13 mouse cellular contexts compared by ENCODE assay signal in the genomic region with DNA sequence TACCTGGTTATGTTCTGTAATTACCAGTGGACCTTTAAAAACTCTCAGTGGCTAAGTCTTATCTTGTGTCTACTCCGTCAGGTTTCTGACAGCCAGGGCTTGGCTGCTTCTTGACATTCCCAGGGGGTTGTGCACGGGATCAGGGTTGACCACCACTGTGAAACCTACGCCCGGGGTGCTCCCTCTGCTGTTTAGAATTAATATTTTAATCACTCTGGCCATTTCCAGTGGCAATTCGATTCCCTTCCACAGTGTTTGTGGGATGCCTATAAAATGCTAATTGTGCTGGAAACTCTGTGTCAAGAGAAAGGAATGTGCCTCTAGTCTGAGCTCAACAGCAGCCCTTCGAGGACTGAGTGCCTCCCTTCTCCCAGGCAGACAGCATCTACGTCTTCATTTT.
A peak's percentile ranks its signal among the peaks of the same experiment; 100 is the strongest.
DNase-seq lines count a peak whose midpoint lies in the region; ATAC-seq lines count a peak whose summit lies in the region.
"Had no signal": no experiment of that assay in that cellular context is flagged by ENCODE, and none has a peak within 500 bp of the region (broad histone marks: within the 10 kb centered on the region; RNA-seq: fewer than 3 reads in every experiment).

No protein-coding gene starts in this region.

- no peak overlapping the region for H3K9ac ChIP-seq in heart, embryonic 11.5 days (ENCODE audit: low read depth, low read length)
- no peak overlapping the region for H3K9ac ChIP-seq in midbrain, embryonic 16.5 days (ENCODE audit: low read depth, low read length)
- H3K9ac ChIP-seq: embryonic facial prominence, embryonic 12.5 days; hindbrain, embryonic 15.5 days; liver, embryonic 14.5 days; neural tube, embryonic 12.5 days had no signal

- no peaks in the 10 kb centered on the region for H3K36me3 ChIP-seq in heart, embryonic 11.5 days (ENCODE audit: control insufficient read depth, insufficient read depth, low read length)
- H3K36me3 ChIP-seq in midbrain, embryonic 16.5 days (ENCODE audit: control insufficient read depth, insufficient read depth, low read length), result no peaks in the 10 kb centered on the region
- H3K36me3 ChIP-seq: embryonic facial prominence, embryonic 12.5 days; hindbrain, embryonic 15.5 days; neural tube, embryonic 12.5 days had no signal

- DNase-seq in gastrocnemius, adult 18-20 months (ENCODE audit: low spot score), result peak; percentile 22
- DNase-seq in gastrocnemius, adult 8-10 months (ENCODE audit: low spot score in 2 of 2), result no peak
- peak; percentile 75 for DNase-seq in 3T3-L1 (ENCODE audit: low read depth, low spot score)
- peak; percentile 27 to 30 for DNase-seq in kidney, postnatal 36 days
- DNase-seq in ovary, postnatal 14 days (ENCODE audit: low spot score), result no peak
- DNase-seq in right cerebral cortex, postnatal 36 days (ENCODE audit: low spot score in 2 of 2), result no peak

- 0 out of 2 replicates have a peak overlapping the region, but pooled peaks have one; percentile 22 for H3K27ac ChIP-seq in heart, embryonic 11.5 days (ENCODE audit: low read depth, low read length)
- no peak overlapping the region for H3K27ac ChIP-seq in midbrain, embryonic 16.5 days (ENCODE audit: low read length)
- H3K27ac ChIP-seq: embryonic facial prominence, embryonic 12.5 days; hindbrain, embryonic 15.5 days; liver, embryonic 14.5 days; neural tube, embryonic 12.5 days had no signal

- H3K4me3 ChIP-seq in heart, embryonic 11.5 days (ENCODE audit: low read depth, low read length), result no peak overlapping the region
- no peak overlapping the region for H3K4me3 ChIP-seq in midbrain, embryonic 16.5 days (ENCODE audit: low read depth, low read length)
- H3K4me3 ChIP-seq: embryonic facial prominence, embryonic 12.5 days; hindbrain, embryonic 15.5 days; neural tube, embryonic 12.5 days had no signal

- 30% methylated on average over 7 of the region's 7 CpGs for WGBS in heart, embryonic 11.5 days (ENCODE audit: insufficient replicate concordance)
- 45% methylated on average over 7 of the region's 7 CpGs for WGBS in midbrain, embryonic 16.5 days

- H3K9me3 ChIP-seq in heart, embryonic 11.5 days (replicated peaks; ENCODE audit: control insufficient read depth, low read length), result no peaks in the 10 kb centered on the region
- no peaks in the 10 kb centered on the region for H3K9me3 ChIP-seq in midbrain, embryonic 16.5 days (replicated peaks; ENCODE audit: control insufficient read depth, low read length, poor library complexity, severe bottlenecking)
- H3K9me3 ChIP-seq: embryonic facial prominence, embryonic 12.5 days; hindbrain, embryonic 15.5 days; neural tube, embryonic 12.5 days had no signal

- no peak overlapping the region for H3K4me2 ChIP-seq in heart, embryonic 11.5 days
- no peak overlapping the region for H3K4me2 ChIP-seq in midbrain, embryonic 16.5 days (ENCODE audit: low read length)
- H3K4me2 ChIP-seq: embryonic facial prominence, embryonic 12.5 days; hindbrain, embryonic 15.5 days; neural tube, embryonic 12.5 days had no signal

- H3K4me1 ChIP-seq in heart, embryonic 11.5 days (ENCODE audit: control insufficient read depth, insufficient read depth, low read length), result no peaks in the 10 kb centered on the region
- H3K4me1 ChIP-seq in midbrain, embryonic 16.5 days (ENCODE audit: control insufficient read depth, insufficient read depth, low read length), result peaks cover 4% of the 10 kb centered on the region; the same call in 1 of the 2 replicates
- H3K4me1 ChIP-seq: hindbrain, embryonic 15.5 days had no signal

- no peak for ATAC-seq in heart, embryonic 11.5 days (replicated peaks; ENCODE audit: insufficient number of reproducible peaks, low FRiP score, low TSS enrichment)
- no peak for ATAC-seq in midbrain, embryonic 16.5 days
- ATAC-seq: CD4-positive, CD25-positive, alpha-beta regulatory T cell, adult 4 months had no signal

- H3K27me3 ChIP-seq in heart, embryonic 11.5 days (ENCODE audit: control insufficient read depth, insufficient read depth, low read length), result no peaks in the 10 kb centered on the region
- H3K27me3 ChIP-seq in midbrain, embryonic 16.5 days (ENCODE audit: control insufficient read depth, insufficient read depth, low read depth, low read length), result no peaks in the 10 kb centered on the region
- H3K27me3 ChIP-seq: embryonic facial prominence, embryonic 12.5 days; hindbrain, embryonic 15.5 days; neural tube, embryonic 12.5 days had no signal

Comparison
In these comparisons a context has a peak if more than half of its experiments do, and no peak if none do; other contexts are left out.
1. DNase-seq: peak in gastrocnemius, adult 18-20 months (single experiment), 3T3-L1 (single experiment) and kidney, postnatal 36 days (2 of 2); none in gastrocnemius, adult 8-10 months (0 of 2), ovary, postnatal 14 days (single experiment) and right cerebral cortex, postnatal 36 days (0 of 2).